Mouse (Mus musculus) brain, embryonic 14.5 days (tissue): Measurements from ENCODE around the gene Sdk1.

ENCODE experiments used
- CTCF ChIP-seq: fragments of 200-500 bp; IDR thresholded peaks from 2 replicates; pipeline ENCODE4 v1.5.1; 2012; ENCODE audit warnings: inconsistent platforms, mild to moderate bottlenecking, moderate library complexity, borderline replicate concordance; ENCODE audit not compliant: insufficient read depth, insufficient read length; ENCODE audit errors: extremely low read depth
- POLR2A ChIP-seq: fragments of 200-500 bp; IDR thresholded peaks from 2 replicates; pipeline ENCODE4 v1.6.1; 2012; ENCODE audit warnings: mild to moderate bottlenecking, inconsistent platforms, borderline replicate concordance; ENCODE audit not compliant: poor library complexity, insufficient read depth, insufficient read length, severe bottlenecking; ENCODE audit errors: extremely low read depth

DNA sequence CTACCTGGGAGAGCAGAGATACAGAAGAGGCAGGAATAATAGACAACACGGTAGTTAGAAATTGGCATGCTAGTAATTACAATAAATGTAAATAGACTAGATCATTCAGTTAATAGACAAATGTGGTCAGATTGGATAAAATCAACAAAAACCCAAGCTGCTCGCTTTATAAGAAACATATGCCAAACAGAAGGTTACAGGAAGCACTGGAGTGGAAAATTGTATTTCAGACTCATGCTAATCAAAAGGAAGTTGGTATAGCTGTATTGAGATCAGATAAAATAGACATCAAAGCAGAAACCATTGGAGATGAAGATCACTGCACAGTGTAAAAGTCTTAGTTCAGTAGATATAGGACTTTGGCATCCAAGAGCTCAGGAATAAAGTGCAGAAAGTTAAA lies 63.4 kb downstream of the Sdk1 start:
- TF ChIP-seq POLR2A (no peak), CTCF (no peak)
